Mouse (Mus musculus): ENCODE results near the gene Olfr509. TPM values are rescaled to one million over a fixed set of nuclear protein-coding genes. Genes with fewer than 3 reads are reported as not detected.
"Not testable (repeated sequence)": the region's sequence is repeated elsewhere in the genome, so short reads cannot be mapped to it uniquely, and the experiment has no call there.

Gene Olfr509
- not detected for total RNA-seq (2021)
- long read RNA-seq, experiment 1 = 0 reads
- long read RNA-seq, experiment 2 = 0 reads

DNA sequence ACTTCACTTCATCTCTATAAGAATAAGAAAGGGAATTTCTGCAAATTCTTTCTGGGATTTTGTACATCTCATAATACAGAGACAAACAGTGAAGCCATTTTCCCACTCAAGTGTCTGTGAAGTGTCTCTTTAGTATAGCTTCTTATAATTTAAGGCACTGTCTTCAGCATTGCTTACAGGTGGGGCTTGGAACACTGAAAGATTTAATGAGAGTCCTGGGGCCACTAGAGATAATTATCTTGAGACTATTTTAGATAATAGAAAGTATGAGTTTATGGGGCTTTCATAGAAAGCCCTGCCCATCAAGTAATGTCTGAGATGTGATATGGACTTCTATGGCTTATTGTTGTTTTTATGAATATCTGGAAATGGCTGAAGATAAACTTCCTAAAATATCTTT lies at the start of gene Olfr509:
TSS of gene Olfr509 (minus strand) at position 101 of the 400 bp plus-strand sequence.
- DNase-seq = no peak
- intact Hi-C loops (cut with DNase I) = no loop called here

DNA sequence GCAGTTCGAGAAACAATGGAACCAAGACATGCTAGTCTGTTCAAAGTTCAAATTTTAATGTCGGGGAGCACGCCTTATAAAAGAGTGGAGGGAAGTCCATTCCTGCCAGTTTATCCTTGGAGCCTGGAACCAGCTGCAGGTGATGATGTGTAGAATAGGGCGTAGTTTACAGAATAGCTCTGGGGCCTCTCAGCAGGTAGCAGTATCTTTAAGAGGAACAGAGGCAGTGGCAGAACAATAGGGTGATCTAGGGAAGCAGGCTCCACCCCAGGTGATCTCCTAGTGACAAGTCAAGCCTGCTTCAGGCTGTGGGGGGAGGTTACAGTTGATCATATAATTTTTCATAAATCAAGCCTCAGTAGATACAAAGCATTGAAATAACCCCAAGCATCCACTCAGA lies 27.2 kb upstream of the Olfr509 start:
- no peak for DNase-seq
- intact Hi-C loops (cut with DNase I) = no loop called here

DNA sequence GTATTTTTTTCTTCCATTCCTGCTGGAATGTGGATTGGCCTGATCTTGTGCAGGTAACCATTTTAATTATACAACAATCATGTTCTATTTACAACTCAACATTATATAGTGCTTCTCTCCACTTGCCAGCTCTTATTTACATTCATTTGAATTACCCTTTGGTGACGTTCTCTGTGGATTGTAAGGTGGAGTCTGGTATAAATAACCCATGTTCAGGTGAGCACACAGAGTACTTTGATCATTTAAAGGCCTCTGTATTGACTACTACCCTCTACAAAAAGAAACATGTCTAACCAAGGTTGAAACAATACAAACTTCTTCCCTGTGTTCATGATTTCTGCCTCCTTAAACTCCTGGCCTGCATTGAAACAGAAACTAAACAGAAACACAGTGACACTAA lies 19.4 kb upstream of the Olfr509 start:
- intact Hi-C loops (cut with DNase I) = no loop called here
- no peak for DNase-seq

DNA sequence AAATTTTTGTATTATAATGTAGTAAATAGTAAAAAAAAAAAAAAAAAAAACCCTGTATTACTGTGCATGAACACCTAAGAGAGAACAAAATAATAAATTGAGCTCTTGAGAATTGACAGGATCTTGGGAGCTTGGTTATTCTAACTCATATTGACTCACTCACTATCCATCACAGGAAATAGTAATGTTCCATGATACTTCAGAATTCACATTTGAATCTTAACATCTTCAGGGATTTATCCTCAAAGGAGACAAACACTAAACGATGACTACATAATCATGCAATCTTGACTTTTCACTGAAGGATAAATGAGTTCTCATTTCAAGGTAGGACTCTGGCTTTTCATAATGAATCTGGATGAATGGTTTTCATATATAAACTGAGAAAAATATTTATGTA lies 14.4 kb upstream of the Olfr509 start, which contains the start of gene Olfr510:
TSS of gene Olfr510 (plus strand) at position 301 of the 400 bp plus-strand sequence.
- no peak for DNase-seq
- intact Hi-C loops (cut with DNase I) = no loop called here

DNA sequence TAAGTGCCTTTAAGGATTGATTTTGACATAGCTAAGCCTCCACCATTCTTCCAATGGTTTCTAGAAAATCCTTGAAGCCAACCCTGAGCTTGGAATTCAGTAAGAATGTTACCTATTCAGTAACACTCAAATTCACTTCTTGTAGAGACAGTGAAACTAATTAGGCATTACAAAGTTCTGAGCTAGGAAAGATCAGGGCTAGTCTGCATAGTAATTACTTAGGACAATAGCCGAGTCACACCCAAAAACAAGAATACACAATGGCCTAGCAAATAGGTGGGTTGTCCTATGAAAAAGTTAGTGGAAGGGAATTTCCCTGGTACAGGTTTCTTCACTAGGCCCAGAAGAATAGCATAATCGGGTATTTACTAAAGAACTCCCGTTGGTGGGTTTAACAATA lies 10.7 kb upstream of the Olfr509 start:
- DNase-seq = no peak
- intact Hi-C loops (cut with DNase I) = no loop called here

DNA sequence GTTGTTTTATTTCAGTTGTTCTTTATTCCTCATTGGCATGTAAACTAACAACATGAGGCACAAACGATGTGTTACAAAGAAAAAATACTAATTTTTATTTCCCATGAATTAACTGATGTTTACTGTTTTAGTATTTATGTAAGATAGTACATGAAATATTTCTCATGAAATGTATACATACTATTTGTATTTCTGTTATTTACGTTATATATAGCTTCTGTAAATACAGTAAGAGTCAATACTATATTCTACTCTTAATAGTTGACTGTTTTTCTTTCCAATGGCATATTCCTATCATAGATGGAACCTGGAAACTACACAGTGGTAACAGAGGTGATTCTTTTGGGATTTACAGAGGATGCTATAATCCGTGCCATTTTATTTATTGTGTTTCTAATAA lies 22.0 kb downstream of the Olfr509 start, which contains the start of gene Olfr508:
TSS of gene Olfr508 (plus strand) at position 301 of the 400 bp plus-strand sequence.
- intact Hi-C loops (cut with DNase I) = no loop called here
- DNase-seq = no peak

DNA sequence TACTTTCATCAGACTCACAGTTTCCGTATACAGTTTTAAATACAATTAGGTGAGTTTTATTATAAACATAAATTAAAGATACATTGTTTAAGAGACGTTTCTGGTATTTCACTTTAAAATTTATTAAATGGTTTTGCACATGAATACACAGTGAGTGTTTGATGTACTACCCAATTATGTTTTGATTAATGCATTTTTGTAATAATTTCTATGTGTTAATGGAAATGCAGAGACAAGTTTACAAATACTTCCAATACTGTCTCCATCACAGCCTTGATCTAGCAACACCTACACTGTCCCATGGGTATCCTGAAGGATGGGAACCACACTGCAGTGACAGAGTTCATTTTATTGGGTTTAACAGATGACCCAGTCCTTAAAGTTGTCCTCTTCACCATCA lies 30.2 kb downstream of the Olfr509 start, which contains the start of gene Olfr507:
TSS of gene Olfr507 (plus strand) at position 301 of the 400 bp plus-strand sequence.
- intact Hi-C loops (cut with DNase I) = no loop called here
- no peak for DNase-seq

DNA sequence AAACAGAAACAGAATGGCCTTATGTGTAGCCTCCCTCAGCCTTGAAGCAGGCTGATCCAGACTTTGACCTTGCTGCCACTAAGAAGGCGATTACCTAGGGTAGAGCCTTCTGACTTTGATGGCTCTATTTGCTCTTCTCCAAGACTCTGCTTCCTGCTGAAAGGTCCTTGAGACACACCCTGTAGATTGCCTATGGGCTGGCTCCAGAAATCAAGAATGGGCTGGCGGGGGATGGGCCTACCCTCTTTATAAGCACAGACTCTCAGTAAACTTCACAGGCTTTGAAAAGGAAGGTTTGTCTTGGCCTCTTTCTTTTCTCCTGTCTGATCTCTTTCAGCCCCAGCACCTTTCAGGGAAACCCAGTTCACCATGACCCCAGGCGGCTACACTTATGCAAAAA lies 34.9 kb downstream of the Olfr509 start:
- intact Hi-C loops (cut with DNase I); DNase-seq: not testable (repeated sequence)

DNA sequence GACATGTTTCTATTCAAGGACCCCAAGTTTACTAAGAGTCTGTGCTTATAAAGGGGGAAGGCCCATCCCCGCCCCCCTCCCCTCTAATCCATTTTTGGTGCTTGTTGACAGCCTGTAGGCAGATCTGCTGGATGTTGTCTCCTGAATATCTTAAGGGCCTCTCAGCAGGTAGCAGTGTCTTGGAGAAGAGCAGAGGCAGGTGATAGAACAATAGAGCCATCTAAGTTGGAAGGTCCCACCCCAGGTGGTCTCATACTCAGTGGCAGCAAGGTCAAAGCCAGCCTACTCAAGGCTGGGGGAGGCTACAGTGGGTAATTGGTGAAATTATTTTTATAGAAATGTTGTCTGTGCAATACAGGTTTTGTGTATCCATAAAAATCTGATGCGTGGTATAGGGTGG lies 37.6 kb downstream of the Olfr509 start:
- intact Hi-C loops (cut with DNase I) = no loop called here
- DNase-seq = no peak

DNA sequence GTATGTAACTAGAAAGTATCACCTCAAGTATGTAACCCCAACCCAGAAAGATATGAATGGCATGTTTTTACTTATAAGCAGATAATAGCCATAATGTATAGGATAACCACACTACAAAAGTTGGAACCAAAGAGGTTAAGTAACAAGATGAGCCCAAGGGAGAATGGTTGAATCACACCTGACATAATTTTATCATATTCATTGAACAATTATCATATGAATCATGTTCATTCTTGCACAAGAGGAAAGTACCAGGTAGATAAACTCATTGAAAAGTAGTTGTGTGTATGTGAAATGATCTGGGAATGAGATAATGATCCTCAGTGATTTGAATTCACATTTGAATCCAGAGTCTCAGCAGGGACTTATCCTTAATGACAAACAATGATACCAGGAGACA lies 41.2 kb downstream of the Olfr509 start, which contains the start of gene Olfr506:
TSS of gene Olfr506 (plus strand) at position 301 of the 400 bp plus-strand sequence.
- no peak for DNase-seq
- intact Hi-C loops (cut with DNase I) = no loop called here

DNA sequence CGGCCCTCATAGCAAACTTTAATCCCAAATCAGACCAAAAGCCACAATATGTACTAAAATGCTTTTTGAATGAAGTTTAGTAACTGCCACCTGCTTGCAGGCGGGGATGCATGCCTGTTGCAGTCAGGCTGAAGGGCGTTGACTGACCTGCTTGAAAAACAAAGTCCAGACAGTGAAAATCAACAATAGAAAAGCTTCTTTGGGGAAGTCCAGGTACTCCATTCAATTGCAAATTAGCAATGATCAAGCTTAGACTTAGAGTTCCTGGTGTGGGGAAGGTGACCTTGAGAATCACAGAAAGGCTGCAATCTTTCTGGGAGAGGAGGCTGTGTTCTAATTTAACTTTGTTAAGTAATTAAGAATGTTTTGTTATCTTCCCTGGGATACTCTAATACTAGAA lies 49.8 kb downstream of the Olfr509 start:
- intact Hi-C loops (cut with DNase I); DNase-seq: not testable (repeated sequence)

Other genes starting within 250 kb of the Olfr509 start
- not detected for gene Olfr497, start 231.5 kb downstream of the Olfr509 start, total RNA-seq (2021)
- gene Olfr498, start 186.6 kb downstream of the Olfr509 start, total RNA-seq (2021) = not detected
- not detected for gene Olfr502, start 126.8 kb downstream of the Olfr509 start, total RNA-seq (2021)
- gene Olfr503, start 107.4 kb downstream of the Olfr509 start, total RNA-seq (2021) = not detected
- not detected for gene Olfr504, start 86.1 kb downstream of the Olfr509 start, total RNA-seq (2021)
- not detected for gene Olfr506, start 41.1 kb downstream of the Olfr509 start, total RNA-seq (2021)
- not detected for gene Olfr507, start 30.1 kb downstream of the Olfr509 start, total RNA-seq (2021)
- gene Olfr508, start 21.9 kb downstream of the Olfr509 start, total RNA-seq (2021) = not detected
- gene Olfr510, start 14.5 kb upstream of the Olfr509 start, total RNA-seq (2021) = not detected
- not detected for gene Olfr512, start 61.4 kb upstream of the Olfr509 start, total RNA-seq (2021)
- gene Olfr513, start 99.1 kb upstream of the Olfr509 start, total RNA-seq (2021) = not detected
- not detected for gene Olfr514, start 174.1 kb upstream of the Olfr509 start, total RNA-seq (2021)
- gene Olfr516, start 198.6 kb upstream of the Olfr509 start, total RNA-seq (2021) = not detected
- not detected for gene Olfr517, start 220.5 kb upstream of the Olfr509 start, total RNA-seq (2021)
- gene Olfr518, start 233.1 kb upstream of the Olfr509 start, total RNA-seq (2021) = not detected
- gene Olfr519, start 242.5 kb upstream of the Olfr509 start, total RNA-seq (2021) = not detected